Mouse (Mus musculus): ENCODE measurements around the gene Ggn. TPM values are rescaled to one million over a fixed set of nuclear protein-coding genes. Genes with fewer than 3 reads are reported as not detected.

The Ggn gene
- polyA plus RNA-seq, 1 experiment from 2014 or later, result 0.47 TPM

DNA sequence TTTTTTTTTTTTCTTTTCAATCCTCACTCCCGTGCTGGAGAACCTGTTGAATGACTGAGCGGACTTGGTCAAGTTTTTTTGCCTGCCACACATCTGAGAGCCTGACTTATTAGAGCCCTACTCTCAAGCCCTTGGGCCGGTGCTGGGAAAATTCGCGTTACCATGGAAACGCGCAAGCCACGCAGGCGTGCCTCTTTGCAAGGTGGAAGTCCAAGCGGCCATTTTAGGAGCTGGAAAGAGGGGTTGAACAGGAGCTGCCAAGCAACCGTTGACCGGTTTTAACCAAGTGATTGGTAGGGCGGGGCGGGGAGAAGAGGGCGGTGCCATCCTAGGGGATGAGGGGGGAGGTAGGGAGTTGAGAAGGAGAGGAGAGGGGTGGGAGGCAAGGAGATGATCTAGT is 44.8 kb downstream of the Ggn start:
- Histone ChIP-seq H3K9me3 (ENCODE audit: control insufficient read depth, low read length) (peaks cover 7% of the 10 kb centered on the region; the same call in 1 of the 2 replicates), H3K27ac (ENCODE audit: low read depth, low read length) (no peak overlapping the region), H3K36me3 (ENCODE audit: control insufficient read depth, insufficient read depth, low read length) (no peaks in the 10 kb centered on the region), H3K9ac (ENCODE audit: low read depth, low read length) (no peak overlapping the region), H3K4me1 (ENCODE audit: control insufficient read depth, insufficient read depth, low read length) (no peaks in the 10 kb centered on the region), H3K4me3 (ENCODE audit: low read length) (no peak overlapping the region), H3K27me3 (ENCODE audit: control insufficient read depth, insufficient read depth, low read length) (no peaks in the 10 kb centered on the region), H3K4me2 (replicated peaks; ENCODE audit: low read depth, low read length) (no peak overlapping the region)
- no peak for ATAC-seq (ENCODE audit: low FRiP score, low TSS enrichment)
- WGBS, result 50% methylated on average over 15 of the region's 15 CpGs

Other genes starting within 250 kb of the Ggn start
- gene Actn4, start 207.9 kb upstream of the Ggn start, polyA plus RNA-seq (2014; fragmentation: Nextera tagmentation; extraction: Ambion mirVana), result 176 and 239 TPM in 2 replicates
- 458 and 497 TPM in 2 replicates for gene Eif3k, start 188.3 kb upstream of the Ggn start, polyA plus RNA-seq (2014; fragmentation: Nextera tagmentation; extraction: Ambion mirVana)
- gene Map4k1, start 188.2 kb upstream of the Ggn start, polyA plus RNA-seq (2014; fragmentation: Nextera tagmentation; extraction: Ambion mirVana), result 9.8 and 12.6 TPM in 2 replicates
- gene Ryr1, start 45.0 kb upstream of the Ggn start, polyA plus RNA-seq (2014; fragmentation: Nextera tagmentation; extraction: Ambion mirVana), result 1.1 TPM in 2 replicates
- 0.68 and 1.1 TPM in 2 replicates for gene Rasgrp4, start 35.4 kb upstream of the Ggn start, polyA plus RNA-seq (2014; fragmentation: Nextera tagmentation; extraction: Ambion mirVana)
- gene Fam98c, start 14.0 kb upstream of the Ggn start, polyA plus RNA-seq (2014; fragmentation: Nextera tagmentation; extraction: Ambion mirVana), result 12.2 and 13.9 TPM in 2 replicates
- 6.0 and 6.4 TPM in 2 replicates for gene Spred3, start 201 bp downstream of the Ggn start, polyA plus RNA-seq (2014; fragmentation: Nextera tagmentation; extraction: Ambion mirVana)
- gene Psmd8, start 10.5 kb downstream of the Ggn start, polyA plus RNA-seq (2014; fragmentation: Nextera tagmentation; extraction: Ambion mirVana), result 281 and 283 TPM in 2 replicates
- gene Catsperg1, start 43.8 kb downstream of the Ggn start, polyA plus RNA-seq (2014; fragmentation: Nextera tagmentation; extraction: Ambion mirVana), result 0.61 and 0.97 TPM in 2 replicates
- 0.62 and 1.0 TPM in 2 replicates for gene Kcnk6, start 62.3 kb downstream of the Ggn start, polyA plus RNA-seq (2014; fragmentation: Nextera tagmentation; extraction: Ambion mirVana)
- 120 and 132 TPM in 2 replicates for gene Yif1b, start 68.1 kb downstream of the Ggn start, polyA plus RNA-seq (2014; fragmentation: Nextera tagmentation; extraction: Ambion mirVana)
- gene 2200002D01Rik, start 78.3 kb downstream of the Ggn start, polyA plus RNA-seq (2014; fragmentation: Nextera tagmentation; extraction: Ambion mirVana), result 5.2 and 8.3 TPM in 2 replicates
- gene Spint2, start 111.7 kb downstream of the Ggn start, polyA plus RNA-seq (2014; fragmentation: Nextera tagmentation; extraction: Ambion mirVana), result 198 and 239 TPM in 2 replicates
- gene Ppp1r14a, start 119.1 kb downstream of the Ggn start, polyA plus RNA-seq (2014; fragmentation: Nextera tagmentation; extraction: Ambion mirVana), result 19.3 and 27.7 TPM in 2 replicates
- gene Dpf1, start 133.7 kb downstream of the Ggn start, polyA plus RNA-seq (2014; fragmentation: Nextera tagmentation; extraction: Ambion mirVana), result 4.5 and 5.5 TPM in 2 replicates